Mouse (Mus musculus) CH12.LX (cell line): ENCODE measurements at regions not wholly inside any gene's neighbourhood (a gene's known extent, or its start where the extent isn't known, plus 50 kb on each side); places are given as distances from the start of the nearest gene placed in this dataset.

Experiments used
- CHD2 ChIP-seq: IDR thresholded peaks from 2 replicates; pipeline ENCODE4 v1.6.1; 2011; ENCODE audit warnings: low read length, improper control_type of control experiment
- CTCF ChIP-seq, 2 experiments: IDR thresholded peaks in 1 of 2; conservative IDR thresholded peaks in 1 of 2; 2 replicates each; pipeline ENCODE4 v1.5.1; 2011 to 2012; ENCODE audit warnings: low read depth in 2 of 2, low read length in 2 of 2, improper control_type of control experiment in 1 of 2, inconsistent platforms in 1 of 2, mild to moderate bottlenecking in 1 of 2, moderate library complexity in 1 of 2
- MYC ChIP-seq: IDR thresholded peaks from 2 replicates; pipeline ENCODE4 v1.6.1; 2011; ENCODE audit warnings: low read depth, mild to moderate bottlenecking, improper control_type of control experiment, low read length
- NRF1 ChIP-seq: IDR thresholded peaks from 2 replicates; pipeline ENCODE4 v1.6.1; 2014; ENCODE audit warnings: low read depth, mild to moderate bottlenecking, inconsistent platforms, low read length, improper control_type of control experiment, moderate library complexity
- TCF12 ChIP-seq: IDR thresholded peaks from 2 replicates; pipeline ENCODE4 v1.6.1; 2014; ENCODE audit warnings: low read depth, mild to moderate bottlenecking, inconsistent platforms, low read length, improper control_type of control experiment
- ZMIZ1 ChIP-seq: IDR thresholded peaks from 2 replicates; pipeline ENCODE4 v1.6.1; 2012; ENCODE audit warnings: low read depth, mild to moderate bottlenecking, inconsistent platforms, low read length, improper control_type of control experiment

DNA sequence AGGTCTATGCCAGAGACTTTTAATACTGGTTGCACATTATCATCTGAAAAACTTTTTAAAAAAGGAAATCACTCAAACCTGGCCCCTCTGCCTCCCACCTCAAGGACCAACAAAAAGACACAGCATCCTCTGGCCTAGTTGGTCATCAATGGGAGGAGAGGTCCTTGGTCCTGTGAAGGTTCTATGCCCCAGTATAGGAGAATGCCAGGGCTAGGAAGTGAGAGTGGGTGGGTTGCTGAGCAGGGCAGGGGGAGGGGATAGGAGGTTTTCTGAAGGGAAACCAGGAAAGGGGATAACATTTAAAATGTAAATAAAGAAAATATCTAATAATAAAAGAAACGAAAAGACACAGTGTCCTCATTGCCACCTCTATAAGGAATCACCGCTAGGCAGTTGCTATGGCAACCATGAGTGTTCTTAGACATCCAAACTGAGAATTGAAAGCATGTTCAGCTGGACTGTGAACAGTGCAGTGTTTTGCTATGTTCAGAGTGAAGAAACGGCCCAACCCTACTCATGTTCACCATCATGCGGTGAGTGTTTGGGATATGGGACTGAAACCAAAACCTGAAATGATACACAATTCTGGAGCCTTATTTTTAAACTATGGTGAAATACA lies 82.5 kb upstream of the 4933402D24Rik start:
- TF ChIP-seq CTCF (conservative IDR thresholded peaks at IDR 0.05 in 1 of 2, IDR thresholded peaks at IDR 0.05 in 1 of 2; ENCODE audit: low read depth in 2 of 2, low read length in 2 of 2) (no peak), ZMIZ1 (no peak), NRF1 (no peak), TCF12 (no peak), CHD2 (no peak), MYC (no peak)
